Mouse (Mus musculus) ZHBTc4 (cell line): ENCODE data around the gene Gm20390.
A peak's percentile ranks its signal among the peaks of the same experiment; 100 is the strongest.

Experiments used
- DNase-seq: peaks from one replicate; pipeline ENCODE4 v3.0.0-alpha.2; 2011; ENCODE audit warnings: low read depth, low spot score

The Gm20390 gene

GRCm38 (mm10) chr11:93968005-93968847 is at the start of gene Gm20390, which contains the start of gene Nme1:
TSS of gene Gm20390 (minus strand) at chr11:93968293.
TSS of gene Nme1 (minus strand) at chr11:93968521.
- peak; percentile 98 for DNase-seq

- no peak for DNase-seq
Observed at GRCm38 (mm10) chr11:94003346-94003745, 35.3 kb upstream of the Gm20390 start.

- no peak for DNase-seq
Observed at GRCm38 (mm10) chr11:93999276-93999675, 31.2 kb upstream of the Gm20390 start.

GRCm38 (mm10) chr11:93997141-93997775 is 29.2 kb upstream of the Gm20390 start:
- DNase-seq, result peak; percentile 69

GRCm38 (mm10) chr11:93996306-93997140 is 28.4 kb upstream of the Gm20390 start:
- peak; percentile 61 for DNase-seq

- DNase-seq, result peak; percentile 97
Observed at GRCm38 (mm10) chr11:93995720-93996305, 27.7 kb upstream of the Gm20390 start, which contains the start of gene Spag9. TSS of gene Spag9 (plus strand) at chr11:93996091.

GRCm38 (mm10) chr11:93995111-93995719 is 27.1 kb upstream of the Gm20390 start:
- peak; percentile 89 for DNase-seq

- DNase-seq, result no peak
Observed at GRCm38 (mm10) chr11:93994531-93994930, 26.4 kb upstream of the Gm20390 start.

GRCm38 (mm10) chr11:93988328-93989062 is 20.4 kb upstream of the Gm20390 start:
- no peak for DNase-seq

GRCm38 (mm10) chr11:93987625-93988327 is 19.7 kb upstream of the Gm20390 start:
- DNase-seq, result no peak

GRCm38 (mm10) chr11:93987026-93987425 is 18.9 kb upstream of the Gm20390 start:
- DNase-seq, result no peak

- DNase-seq, result no peak
Observed at GRCm38 (mm10) chr11:93986298-93986697, 18.2 kb upstream of the Gm20390 start.

GRCm38 (mm10) chr11:93985265-93985664 is 17.2 kb upstream of the Gm20390 start:
- no peak for DNase-seq

GRCm38 (mm10) chr11:93984619-93985018 is 16.5 kb upstream of the Gm20390 start:
- no peak for DNase-seq

- no peak for DNase-seq
Observed at GRCm38 (mm10) chr11:93979502-93980049, 11.5 kb upstream of the Gm20390 start.

- DNase-seq, result peak; percentile 86
Observed at GRCm38 (mm10) chr11:93972951-93973350, 4.9 kb upstream of the Gm20390 start.

GRCm38 (mm10) chr11:93969799-93970198 is 1.7 kb upstream of the Gm20390 start:
- peak; percentile 37 for DNase-seq

GRCm38 (mm10) chr11:93969171-93969570 is 1.1 kb upstream of the Gm20390 start:
- no peak for DNase-seq

- DNase-seq, result no peak
Observed at GRCm38 (mm10) chr11:93968848-93969128, 695 bp upstream of the Gm20390 start.

GRCm38 (mm10) chr11:93967381-93967780 is 712 bp downstream of the Gm20390 start:
- DNase-seq, result no peak
